Mouse (Mus musculus) MN1 (cell line): ENCODE measurements at regions not wholly inside any gene's neighbourhood (a gene's known extent, or its start where the extent isn't known, plus 50 kb on each side); places are given as distances from the start of the nearest gene placed in this dataset.

Source experiments
- DNase-seq: peaks from one replicate; pipeline ENCODE4 v3.0.0-alpha.2; 2016; ENCODE audit warnings: low spot score

- DNase-seq: no peak
Observed at GRCm38 (mm10) chr3:60138319-60138718, 56.6 kb downstream of the Sucnr1 start.

- DNase-seq: no peak
Observed at GRCm38 (mm10) chr3:60159865-60160264, 78.2 kb downstream of the Sucnr1 start.

DNA sequence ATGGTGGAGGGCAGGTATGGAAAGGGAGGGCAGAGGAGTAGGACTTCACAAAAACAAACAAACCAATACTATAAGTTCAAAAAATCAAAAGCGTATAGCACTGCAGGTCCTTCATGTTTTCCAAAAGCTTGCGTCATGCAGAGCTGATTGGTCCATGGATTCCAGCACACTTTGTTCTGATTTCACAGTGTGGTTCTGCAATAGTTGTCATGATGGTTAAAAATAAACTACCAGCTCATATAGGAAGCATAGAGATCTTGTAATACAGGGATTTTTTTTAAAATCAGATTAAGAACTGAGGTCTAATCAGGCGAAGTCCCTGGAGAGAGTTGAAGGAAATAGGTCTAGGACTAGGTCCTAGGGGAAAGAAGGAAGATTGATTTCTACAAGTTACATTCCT is 86.0 kb downstream of the Sucnr1 start:
- no peak for DNase-seq

GRCm38 (mm10) chr3:60168135-60168926 is 86.7 kb downstream of the Sucnr1 start:
- DNase-seq: no peak

GRCm38 (mm10) chr3:60169606-60170005 is 87.9 kb downstream of the Sucnr1 start:
- no peak for DNase-seq

DNA sequence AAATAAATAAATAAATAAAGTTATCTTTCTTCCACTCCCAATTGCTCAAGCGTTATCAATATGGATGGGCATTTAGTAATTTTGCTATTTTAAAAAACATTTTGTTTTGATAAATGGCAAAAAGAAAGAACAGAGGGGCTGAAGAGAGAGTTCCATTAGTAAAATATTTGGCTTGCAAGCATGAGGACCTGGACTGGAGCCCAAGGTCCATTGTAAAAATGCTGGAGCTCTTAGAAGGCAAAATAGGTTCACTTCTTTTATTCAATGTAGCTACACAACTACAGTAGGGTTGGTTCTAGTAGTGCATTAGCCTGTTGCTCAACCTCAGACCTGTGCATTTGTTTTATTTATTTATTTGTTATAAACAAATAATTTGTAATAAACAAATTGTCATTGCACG is 102.8 kb downstream of the Sucnr1 start:
- DNase-seq: no peak

DNA sequence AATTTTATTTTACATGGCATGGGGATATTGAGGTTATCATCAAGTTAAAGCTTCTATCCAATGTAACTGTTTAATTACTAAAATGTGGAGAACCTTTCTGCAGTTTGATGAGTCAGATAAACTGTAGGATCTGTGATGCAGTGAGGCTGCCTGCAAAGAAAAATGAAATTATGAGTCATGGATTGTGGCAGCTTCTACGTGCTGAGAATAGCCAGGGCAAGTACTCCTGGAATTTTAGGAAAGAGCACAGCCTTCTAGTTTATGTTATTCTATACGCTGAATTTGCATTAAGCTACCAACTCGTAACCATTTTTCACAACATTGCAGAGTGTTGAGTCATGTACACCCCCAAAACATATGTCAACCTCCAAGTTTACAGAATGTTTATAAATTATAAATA is 114.4 kb downstream of the Sucnr1 start:
- DNase-seq: no peak

DNA sequence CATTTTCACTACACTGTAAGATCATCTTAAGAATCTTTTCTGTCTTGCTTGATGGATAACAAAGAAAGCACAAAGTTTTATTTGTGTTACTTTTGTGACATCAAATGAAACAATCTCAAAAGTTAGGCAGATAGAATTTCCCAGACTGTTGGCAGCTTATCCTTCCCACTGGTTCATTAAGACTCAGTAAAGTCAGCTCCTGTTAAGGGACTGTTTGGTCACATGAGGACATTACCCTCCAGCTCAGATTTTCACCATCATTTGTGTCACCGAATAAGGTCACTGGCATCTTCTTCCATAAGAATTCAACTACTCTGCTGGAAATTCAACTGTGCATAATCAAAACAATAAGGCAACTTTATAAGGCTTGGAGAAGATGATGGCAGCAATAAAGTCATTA is 126.3 kb downstream of the Sucnr1 start:
- DNase-seq: no peak

GRCm38 (mm10) chr3:60218938-60219337 is 137.3 kb downstream of the Sucnr1 start:
- DNase-seq: no peak

GRCm38 (mm10) chr3:60240664-60241063 is 159.0 kb downstream of the Sucnr1 start:
- DNase-seq: no peak

- no peak for DNase-seq
Observed at GRCm38 (mm10) chr3:60266666-60267415, 185.2 kb downstream of the Sucnr1 start.

- DNase-seq: no peak
Observed at GRCm38 (mm10) chr3:60267416-60268174, 185.9 kb downstream of the Sucnr1 start.

DNA sequence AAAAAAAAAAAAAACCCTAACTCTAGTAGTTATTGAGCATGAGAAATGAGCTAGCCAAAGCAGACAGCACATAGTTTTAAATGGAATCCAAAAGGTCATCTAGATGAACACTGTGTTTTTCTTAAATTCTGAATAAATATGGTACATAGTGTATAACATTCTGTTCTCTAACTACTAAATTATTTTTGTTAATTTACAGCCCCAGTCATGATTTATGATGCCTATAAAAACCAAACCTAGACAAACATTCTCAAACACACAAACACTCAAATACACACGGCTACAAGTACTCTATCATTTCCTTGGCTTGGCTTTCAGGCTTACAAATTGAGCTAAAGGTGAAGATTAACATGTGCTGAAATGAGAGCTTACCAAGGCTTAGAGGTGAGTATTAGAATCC is 188.8 kb downstream of the Sucnr1 start:
- no peak for DNase-seq

DNA sequence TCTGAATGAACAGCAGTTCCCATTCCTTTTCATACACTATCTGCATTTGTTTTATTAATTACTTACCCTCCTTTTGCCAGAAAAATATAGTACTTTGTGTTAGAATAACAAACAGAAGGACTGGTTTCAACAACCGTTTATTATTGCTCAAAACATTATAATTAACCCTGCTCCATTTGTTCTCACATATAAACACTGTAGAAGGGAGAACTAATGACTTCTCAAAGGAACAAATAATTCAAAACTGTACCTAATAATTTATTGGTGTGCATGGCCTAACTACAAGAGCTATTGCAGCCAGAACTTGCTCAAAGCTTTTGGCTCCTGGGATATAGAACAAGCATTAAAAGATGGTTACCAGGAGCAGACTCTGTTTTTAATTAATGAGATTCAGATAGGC is 192.1 kb downstream of the Sucnr1 start:
- DNase-seq: no peak

GRCm38 (mm10) chr3:60275249-60275838 is 193.7 kb downstream of the Sucnr1 start:
- no peak for DNase-seq

- DNase-seq: no peak
Observed at GRCm38 (mm10) chr3:60277791-60278190, 194.8 kb upstream of the Mbnl1 start.

- DNase-seq: no peak
Observed at GRCm38 (mm10) chr3:60281229-60281628, 191.4 kb upstream of the Mbnl1 start.

DNA sequence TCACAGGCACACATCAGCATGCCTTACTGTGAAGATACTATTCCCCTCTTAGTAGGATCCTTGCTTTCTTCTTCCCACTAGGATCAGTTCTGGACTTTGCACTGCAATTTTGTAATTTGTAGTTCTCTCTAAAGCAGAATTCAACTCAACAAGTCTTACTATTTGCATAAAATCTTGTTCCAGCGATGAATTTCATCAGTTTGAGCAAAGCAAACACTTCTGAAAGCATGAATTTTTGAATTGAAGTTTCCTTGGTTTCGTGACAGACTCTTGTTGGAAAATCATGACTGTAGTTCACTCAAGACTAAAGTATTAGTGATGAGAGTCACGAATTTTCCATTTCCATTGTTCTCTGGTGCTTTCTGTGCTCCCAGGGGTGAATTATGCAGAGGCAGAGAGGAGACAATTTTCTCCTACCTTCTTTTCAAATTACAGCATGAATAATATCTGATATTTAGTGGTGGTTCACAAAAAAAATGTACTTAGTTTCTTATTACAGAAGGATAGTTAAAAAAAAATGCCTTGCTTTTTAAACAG is 190.6 kb upstream of the Mbnl1 start:
- DNase-seq: no peak

DNA sequence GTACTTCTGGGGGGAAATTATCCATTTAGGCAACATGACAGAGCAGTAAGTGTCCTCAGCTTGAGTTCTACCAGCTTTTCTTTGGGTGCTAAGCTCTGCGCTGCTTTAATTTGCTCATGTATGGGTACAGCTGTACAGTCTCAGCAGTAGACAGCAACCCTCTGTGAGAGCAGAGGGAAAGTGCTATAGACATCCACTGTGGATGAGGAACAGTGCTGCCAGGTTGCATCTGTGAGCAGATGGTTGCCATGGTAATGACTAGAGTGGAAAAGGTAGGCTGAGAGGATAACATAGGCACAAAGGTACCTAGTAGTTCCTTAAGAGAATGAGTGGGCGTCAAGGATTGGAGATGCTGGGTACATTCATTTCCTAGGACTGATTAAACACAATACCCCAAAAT is 180.5 kb upstream of the Mbnl1 start:
- no peak for DNase-seq

DNA sequence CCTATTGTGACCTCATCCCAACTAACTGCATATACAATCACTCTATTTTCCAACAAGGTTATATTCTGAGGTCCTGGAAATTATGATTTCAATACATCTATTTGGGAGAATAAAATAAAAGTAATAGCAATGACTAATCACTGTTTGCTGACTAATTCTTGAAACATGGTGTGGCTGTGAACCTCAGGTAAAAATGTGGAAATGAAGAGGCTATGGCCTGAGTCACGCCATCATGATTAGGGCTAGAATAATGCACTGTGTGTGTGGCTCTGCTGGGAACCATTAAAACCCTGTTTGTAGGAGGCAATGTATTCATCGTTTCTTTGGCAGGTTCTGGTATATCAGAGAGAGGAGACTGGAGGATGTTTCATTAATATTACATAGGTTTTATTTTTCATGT is 179.7 kb upstream of the Mbnl1 start:
- DNase-seq: no peak

DNA sequence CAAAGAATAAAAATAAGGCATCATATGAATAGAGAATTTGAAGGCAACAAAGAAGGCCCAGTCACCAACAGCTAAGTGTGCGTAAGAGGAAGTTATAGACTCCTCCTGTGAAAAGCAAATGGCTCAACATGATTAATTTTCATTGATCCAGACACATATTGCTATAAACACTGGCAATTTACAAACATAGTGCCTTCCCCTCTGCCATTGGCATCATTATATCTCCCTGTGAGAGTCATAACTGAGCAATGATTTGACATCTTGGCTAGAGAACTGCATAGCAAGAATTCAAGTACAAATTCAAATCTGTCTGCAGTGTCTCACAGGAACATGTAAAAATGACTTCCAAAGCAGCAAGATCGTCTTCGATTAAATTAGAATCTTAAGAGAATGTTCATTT is 167.2 kb upstream of the Mbnl1 start:
- DNase-seq: no peak

- no peak for DNase-seq
Observed at GRCm38 (mm10) chr3:60310402-60310801, 162.2 kb upstream of the Mbnl1 start.
